Mouse (Mus musculus): ENCODE results near the gene Slc35b4. TPM values are rescaled to one million over a fixed set of nuclear protein-coding genes. Genes with fewer than 3 reads are reported as not detected.

Slc35b4 gene
- polyA plus RNA-seq (2012; rRNA removed): 49.6 and 50.3 TPM in 2 replicates

GRCm38 (mm10) chr6:34176864-34177247, at the start of gene Slc35b4:
TSS of gene Slc35b4 (minus strand) at chr6:34177111.
- Histone ChIP-seq H3K4me1 (replicated peaks; ENCODE audit: control insufficient read depth, insufficient read depth, low read length) (peaks cover 15% of the 10 kb centered on the region), H3K4me3 (ENCODE audit: control insufficient read depth, insufficient read depth, low read length) (peak within 1 kb of the TSS; percentile 86), H3K27ac (ENCODE audit: control insufficient read depth, insufficient read depth, low read length) (peak within 1 kb of the TSS; percentile 56), H3K36me3 (ENCODE audit: control insufficient read depth, insufficient read depth, low read length) (no peaks in the 10 kb centered on the region; the same call in 1 of the 2 replicates), H3K27me3 (ENCODE audit: control insufficient read depth, insufficient read depth, low read length) (no peaks in the 10 kb centered on the region)
- under 1% methylated on average over 29 of the region's 29 CpGs for WGBS
- TF ChIP-seq CTCF (IDR thresholded peaks at IDR 0.05; ENCODE audit: borderline replicate concordance, control insufficient read depth, extremely low read depth, insufficient read depth, low read length, poor library complexity): peak; percentile 60; the same call in 1 of the 2 replicates
- TF ChIP-seq POLR2A (IDR thresholded peaks at IDR 0.05; ENCODE audit: control insufficient read depth, extremely low read depth, insufficient read depth, low read length, poor library complexity): peak; percentile 87
- DNase-seq: peak; percentile 96

GRCm38 (mm10) chr6:34225004-34225599, 48.2 kb upstream of the Slc35b4 start:
- no peaks in the 10 kb centered on the region for H3K36me3 ChIP-seq (ENCODE audit: control insufficient read depth, insufficient read depth, low read length)
- TF ChIP-seq CTCF (IDR thresholded peaks at IDR 0.05; ENCODE audit: borderline replicate concordance, control insufficient read depth, extremely low read depth, insufficient read depth, low read length, poor library complexity) (no peak), POLR2A (IDR thresholded peaks at IDR 0.05; ENCODE audit: control insufficient read depth, extremely low read depth, insufficient read depth, low read length, poor library complexity) (no peak)
- WGBS: 94% methylated on average over 3 of the region's 3 CpGs
- H3K4me1 ChIP-seq (replicated peaks; ENCODE audit: control insufficient read depth, insufficient read depth, low read length): no peaks in the 10 kb centered on the region
- H3K4me3 ChIP-seq (ENCODE audit: control insufficient read depth, insufficient read depth, low read length): no peak overlapping the region
- no peaks in the 10 kb centered on the region for H3K27me3 ChIP-seq (ENCODE audit: control insufficient read depth, insufficient read depth, low read length)
- no peak for DNase-seq
- H3K27ac ChIP-seq (ENCODE audit: control insufficient read depth, insufficient read depth, low read length): no peak overlapping the region

GRCm38 (mm10) chr6:34216450-34217319, 39.8 kb upstream of the Slc35b4 start:
- no peak overlapping the region for H3K4me3 ChIP-seq (ENCODE audit: control insufficient read depth, insufficient read depth, low read length)
- H3K27ac ChIP-seq (ENCODE audit: control insufficient read depth, insufficient read depth, low read length): no peak overlapping the region
- no peaks in the 10 kb centered on the region for H3K36me3 ChIP-seq (ENCODE audit: control insufficient read depth, insufficient read depth, low read length)
- H3K27me3 ChIP-seq (ENCODE audit: control insufficient read depth, insufficient read depth, low read length): no peaks in the 10 kb centered on the region
- TF ChIP-seq CTCF (IDR thresholded peaks at IDR 0.05; ENCODE audit: borderline replicate concordance, control insufficient read depth, extremely low read depth, insufficient read depth, low read length, poor library complexity): no peak
- no peak for TF ChIP-seq POLR2A (IDR thresholded peaks at IDR 0.05; ENCODE audit: control insufficient read depth, extremely low read depth, insufficient read depth, low read length, poor library complexity)
- 48% methylated on average over 9 of the region's 9 CpGs for WGBS
- no peaks in the 10 kb centered on the region for H3K4me1 ChIP-seq (replicated peaks; ENCODE audit: control insufficient read depth, insufficient read depth, low read length)
- no peak for DNase-seq

DNA sequence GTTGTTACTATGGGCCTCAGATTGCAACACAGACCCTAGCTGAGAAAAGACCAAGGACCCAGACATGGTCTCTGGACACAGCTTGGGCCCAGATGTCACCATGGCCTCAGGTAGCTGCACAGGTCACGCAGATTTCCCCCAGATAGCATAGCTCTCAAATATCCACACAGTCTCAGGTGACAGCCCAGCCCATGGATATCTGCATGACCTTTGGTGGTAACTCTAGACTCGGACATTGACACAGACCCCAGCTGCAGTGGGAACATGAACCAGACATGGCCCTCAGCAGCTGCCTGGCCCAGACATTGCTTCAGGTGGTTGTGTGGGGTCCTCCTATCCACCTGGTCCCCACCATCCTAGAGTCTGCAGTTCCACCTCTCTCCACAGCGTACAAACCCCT, 28.8 kb upstream of the Slc35b4 start:
- Histone ChIP-seq H3K4me1 (replicated peaks; ENCODE audit: control insufficient read depth, insufficient read depth, low read length) (no peaks in the 10 kb centered on the region), H3K27ac (ENCODE audit: control insufficient read depth, insufficient read depth, low read length) (no peak overlapping the region), H3K36me3 (ENCODE audit: control insufficient read depth, insufficient read depth, low read length) (no peaks in the 10 kb centered on the region), H3K27me3 (ENCODE audit: control insufficient read depth, insufficient read depth, low read length) (no peaks in the 10 kb centered on the region), H3K4me3 (ENCODE audit: control insufficient read depth, insufficient read depth, low read length) (no peak overlapping the region)
- TF ChIP-seq POLR2A (IDR thresholded peaks at IDR 0.05; ENCODE audit: control insufficient read depth, extremely low read depth, insufficient read depth, low read length, poor library complexity) (no peak), CTCF (IDR thresholded peaks at IDR 0.05; ENCODE audit: borderline replicate concordance, control insufficient read depth, extremely low read depth, insufficient read depth, low read length, poor library complexity) (no peak)
- 96% methylated on average over 3 of the region's 3 CpGs for WGBS
- DNase-seq: no peak

DNA sequence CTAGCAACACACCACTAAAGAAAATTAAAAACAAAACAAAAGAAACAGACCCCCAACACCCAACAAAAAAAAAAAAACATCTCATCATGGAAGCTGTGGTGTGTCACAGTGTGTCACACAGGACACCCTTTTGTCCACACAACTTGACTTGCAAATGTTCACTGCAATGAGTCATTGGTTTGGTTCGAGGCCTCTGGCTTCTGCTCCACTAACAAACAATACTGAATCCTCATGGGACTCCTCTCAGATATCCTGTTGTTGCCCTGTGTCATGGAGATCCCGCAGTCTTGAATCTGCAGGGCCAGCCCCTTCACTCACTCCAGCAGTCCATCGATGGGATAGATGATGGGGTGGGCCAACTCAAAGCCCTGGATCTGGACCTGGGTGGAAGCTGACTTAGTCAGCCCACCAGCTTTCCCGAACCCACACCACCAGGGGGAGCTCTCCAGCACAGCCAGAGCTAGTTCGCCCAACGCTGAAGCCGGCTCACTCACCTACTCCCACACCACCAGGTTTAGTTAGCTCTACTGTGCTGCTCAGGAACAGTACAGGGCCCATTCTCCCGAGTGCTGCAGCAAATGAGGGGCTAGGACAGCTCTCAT, 28.2 kb upstream of the Slc35b4 start:
- peak; percentile 53 for DNase-seq
- WGBS: 55% methylated on average over 8 of the region's 8 CpGs

DNA sequence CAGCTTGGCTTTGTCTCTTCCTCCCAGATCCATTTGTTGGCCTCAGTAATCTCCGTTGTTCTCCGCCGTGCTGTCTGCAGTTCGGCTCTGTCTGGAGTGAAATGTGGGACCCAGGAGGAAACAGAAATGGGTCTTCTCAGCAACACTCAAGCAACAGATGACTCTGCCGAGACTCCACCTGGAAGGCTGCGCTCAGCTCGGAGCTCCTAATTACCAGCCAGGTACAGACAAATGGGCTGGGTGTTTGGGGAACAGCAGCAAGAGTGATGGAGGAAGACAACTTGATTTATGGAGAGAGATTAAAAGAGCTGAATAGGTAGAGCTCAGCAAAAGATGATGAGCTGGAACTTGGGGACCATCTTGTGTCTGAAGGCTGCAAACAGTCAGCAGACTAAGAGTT, 26.6 kb upstream of the Slc35b4 start:
- H3K4me3 ChIP-seq (ENCODE audit: control insufficient read depth, insufficient read depth, low read length): no peak overlapping the region
- DNase-seq: no peak
- TF ChIP-seq CTCF (IDR thresholded peaks at IDR 0.05; ENCODE audit: borderline replicate concordance, control insufficient read depth, extremely low read depth, insufficient read depth, low read length, poor library complexity) (no peak), POLR2A (IDR thresholded peaks at IDR 0.05; ENCODE audit: control insufficient read depth, extremely low read depth, insufficient read depth, low read length, poor library complexity) (no peak)
- no peaks in the 10 kb centered on the region for H3K4me1 ChIP-seq (replicated peaks; ENCODE audit: control insufficient read depth, insufficient read depth, low read length)
- no peaks in the 10 kb centered on the region for H3K27me3 ChIP-seq (ENCODE audit: control insufficient read depth, insufficient read depth, low read length)
- no peak overlapping the region for H3K27ac ChIP-seq (ENCODE audit: control insufficient read depth, insufficient read depth, low read length)
- 97% methylated on average over 7 of the region's 7 CpGs for WGBS
- H3K36me3 ChIP-seq (ENCODE audit: control insufficient read depth, insufficient read depth, low read length): no peaks in the 10 kb centered on the region

More for the DNA sequence above, 28.2 kb upstream of the Slc35b4 start:
- H3K27ac ChIP-seq (ENCODE audit: control insufficient read depth, insufficient read depth, low read length): no peak overlapping the region
- no peaks in the 10 kb centered on the region for H3K27me3 ChIP-seq (ENCODE audit: control insufficient read depth, insufficient read depth, low read length)
- H3K4me1 ChIP-seq (replicated peaks; ENCODE audit: control insufficient read depth, insufficient read depth, low read length): no peaks in the 10 kb centered on the region
- TF ChIP-seq POLR2A (IDR thresholded peaks at IDR 0.05; ENCODE audit: control insufficient read depth, extremely low read depth, insufficient read depth, low read length, poor library complexity) (no peak), CTCF (IDR thresholded peaks at IDR 0.05; ENCODE audit: borderline replicate concordance, control insufficient read depth, extremely low read depth, insufficient read depth, low read length, poor library complexity) (peak; percentile 65; the same call in 1 of the 2 replicates)
- no peak overlapping the region for H3K4me3 ChIP-seq (ENCODE audit: control insufficient read depth, insufficient read depth, low read length)
- H3K36me3 ChIP-seq (ENCODE audit: control insufficient read depth, insufficient read depth, low read length): no peaks in the 10 kb centered on the region
